Mouse (Mus musculus) midbrain, embryonic 11.5 days (tissue): ENCODE data around the gene Naa15. TPM values are rescaled to one million over a fixed set of nuclear protein-coding genes. Genes with fewer than 3 reads are reported as not detected.

ENCODE experiments used
- ATAC-seq: fragments of 200-750 bp; cut with Nextera tagmentation; 2 replicates; pipeline ENCODE4 v1.8.0; 2017; ENCODE audit warnings: moderate TSS enrichment, moderate library complexity; ENCODE audit not compliant: low FRiP score
- DNase-seq: peaks from one replicate; pipeline ENCODE4 v3.0.0; 2015; ENCODE audit warnings: low spot score; ENCODE audit errors: missing footprints
- H3K27ac ChIP-seq: fragments of 300-500 bp; sonication (generic); 2 replicates; pipeline ENCODE4 v1.5.1; 2014; ENCODE audit warnings: low read depth, low read length
- H3K27me3 ChIP-seq: fragments of 300-500 bp; sonication (generic); 2 replicates; pipeline ENCODE4 v1.6.1; 2014; ENCODE audit warnings: mild to moderate bottlenecking, low read length, moderate library complexity, mixed read lengths; ENCODE audit not compliant: control insufficient read depth, insufficient read depth
- H3K36me3 ChIP-seq: fragments of 300-500 bp; sonication (generic); 2 replicates; pipeline ENCODE4 v1.6.1; 2014; ENCODE audit warnings: mild to moderate bottlenecking, low read length, moderate library complexity, mixed read lengths; ENCODE audit not compliant: control insufficient read depth, insufficient read depth
- H3K4me1 ChIP-seq: fragments of 300-500 bp; sonication (generic); 2 replicates; pipeline ENCODE4 v1.6.1; 2014; ENCODE audit warnings: low read length; ENCODE audit not compliant: control insufficient read depth, insufficient read depth
- H3K4me2 ChIP-seq: fragments of 300-500 bp; sonication (generic); 2 replicates; pipeline ENCODE4 v1.6.1; 2014; ENCODE audit warnings: mild to moderate bottlenecking, moderate library complexity
- H3K4me3 ChIP-seq: fragments of 300-500 bp; sonication (generic); 2 replicates; pipeline ENCODE4 v1.5.1; 2014; ENCODE audit warnings: low read depth, low read length
- H3K9ac ChIP-seq: fragments of 300-500 bp; sonication (generic); 2 replicates; pipeline ENCODE4 v1.6.1; 2014; ENCODE audit warnings: low read length
- H3K9me3 ChIP-seq: fragments of 300-500 bp; sonication (generic); 2 replicates; pipeline ENCODE4 v1.6.1; 2016; ENCODE audit warnings: low read length; ENCODE audit not compliant: control insufficient read depth
- WGBS: fragments of 180-500 bp; shearing (Covaris S2); extraction: QIAGEN DNeasy Blood & Tissue Kit; methylation state at CpG from one replicate; pipeline ENCODE4 v1.1.7; 2014; 5-methylcytosine and 5-hydroxymethylcytosine counted together
- polyA plus RNA-seq: library from polyadenylated mRNA; unstranded; fragments of >200 nt; fragmentation: Nextera tagmentation; extraction: Ambion mirVana; gene quantifications from 2 replicates; pipeline ENCODE4 v1.2.1, GENCODE M21; 2014

Naa15 gene
- 54.5 and 57.0 TPM in 2 replicates for polyA plus RNA-seq

GRCm38 (mm10) chr3:51415098-51416072 lies at the start of gene Naa15:
Naa15 (plus strand) TSS chr3:51415148.
- Histone ChIP-seq H3K4me2 (peak within 1 kb of the TSS; percentile 79), H3K9me3 (no peaks in the 10 kb centered on the region), H3K9ac (peak within 1 kb of the TSS; percentile 93), H3K4me1 (peaks cover 18% of the 10 kb centered on the region), H3K36me3 (no peaks in the 10 kb centered on the region; the same call in 1 of the 2 replicates), H3K4me3 (peak within 1 kb of the TSS; percentile 76), H3K27ac (peak within 1 kb of the TSS; percentile 87), H3K27me3 (no peaks in the 10 kb centered on the region)
- ATAC-seq, result peak; percentile 94
- 4% methylated on average over 43 of the region's 43 CpGs for WGBS
- peak; percentile 99 for DNase-seq

- H3K27me3 ChIP-seq, result no peaks in the 10 kb centered on the region; the same call in 1 of the 2 replicates
- WGBS, result 15% methylated on average over 3 of the region's 3 CpGs
- ATAC-seq, result no peak
- no peaks in the 10 kb centered on the region for H3K36me3 ChIP-seq
- peaks cover 3% of the 10 kb centered on the region; the same call in 1 of the 2 replicates for H3K4me1 ChIP-seq
- peak overlapping the region; percentile 34 for H3K4me3 ChIP-seq
- peak overlapping the region; percentile 57 for H3K4me2 ChIP-seq
- no peak for DNase-seq
- no peaks in the 10 kb centered on the region for H3K9me3 ChIP-seq
- H3K27ac ChIP-seq, result no peak overlapping the region
- H3K9ac ChIP-seq, result peak overlapping the region; percentile 58; the same call in 1 of the 2 replicates
These were observed 49.4 kb upstream of the Naa15 start for GRCm38 (mm10) chr3:51365517-51365882.

GRCm38 (mm10) chr3:51366926-51367325 lies 48.0 kb upstream of the Naa15 start:
- 75% methylated on average over 4 of the region's 4 CpGs for WGBS
- Histone ChIP-seq H3K36me3 (no peaks in the 10 kb centered on the region), H3K27me3 (no peaks in the 10 kb centered on the region; the same call in 1 of the 2 replicates), H3K4me3 (no peak overlapping the region), H3K4me2 (no peak overlapping the region), H3K4me1 (peaks cover 3% of the 10 kb centered on the region; the same call in 1 of the 2 replicates), H3K9me3 (no peaks in the 10 kb centered on the region), H3K9ac (no peak overlapping the region), H3K27ac (no peak overlapping the region)
- DNase-seq (no peak), ATAC-seq (no peak)

- ATAC-seq, result no peak
- WGBS, result 90% methylated on average over 4 of the region's 4 CpGs
- H3K36me3 ChIP-seq, result no peaks in the 10 kb centered on the region
These were observed 46.9 kb upstream of the Naa15 start for GRCm38 (mm10) chr3:51368011-51368410.

GRCm38 (mm10) chr3:51371826-51372225 lies 43.1 kb upstream of the Naa15 start:
- no peaks in the 10 kb centered on the region for H3K4me1 ChIP-seq
- no peaks in the 10 kb centered on the region for H3K9me3 ChIP-seq
- no peak overlapping the region for H3K4me2 ChIP-seq
- no peak overlapping the region for H3K4me3 ChIP-seq
- no peaks in the 10 kb centered on the region for H3K36me3 ChIP-seq
- H3K27ac ChIP-seq, result no peak overlapping the region
- H3K9ac ChIP-seq, result no peak overlapping the region
- ATAC-seq (no peak), DNase-seq (no peak)
- WGBS, result 78% methylated on average over 2 of the region's 2 CpGs
- no peaks in the 10 kb centered on the region for H3K27me3 ChIP-seq

More at GRCm38 (mm10) chr3:51368011-51368410, 46.9 kb upstream of the Naa15 start:
- Histone ChIP-seq H3K4me2 (no peak overlapping the region), H3K27ac (no peak overlapping the region), H3K4me1 (peaks cover 3% of the 10 kb centered on the region; the same call in 1 of the 2 replicates), H3K27me3 (no peaks in the 10 kb centered on the region; the same call in 1 of the 2 replicates), H3K9ac (no peak overlapping the region), H3K9me3 (no peaks in the 10 kb centered on the region), H3K4me3 (no peak overlapping the region)
- DNase-seq, result no peak

- no peaks in the 10 kb centered on the region for H3K9me3 ChIP-seq
- DNase-seq, result peak; percentile 72
- no peak overlapping the region for H3K4me3 ChIP-seq
- no peaks in the 10 kb centered on the region for H3K27me3 ChIP-seq
- no peak overlapping the region for H3K4me2 ChIP-seq
- ATAC-seq, result no peak
- H3K4me1 ChIP-seq, result no peaks in the 10 kb centered on the region
- H3K9ac ChIP-seq, result no peak overlapping the region
- 81% methylated on average over 5 of the region's 5 CpGs for WGBS
- no peaks in the 10 kb centered on the region for H3K36me3 ChIP-seq
- no peak overlapping the region for H3K27ac ChIP-seq
These were observed 42.1 kb upstream of the Naa15 start for GRCm38 (mm10) chr3:51372883-51373282.

GRCm38 (mm10) chr3:51373544-51373943 lies 41.4 kb upstream of the Naa15 start:
- no peak overlapping the region for H3K4me3 ChIP-seq
- peak; percentile 23 for DNase-seq
- no peak overlapping the region for H3K4me2 ChIP-seq
- H3K27ac ChIP-seq, result no peak overlapping the region
- peaks cover 2% of the 10 kb centered on the region; the same call in 1 of the 2 replicates for H3K4me1 ChIP-seq
- 73% methylated on average over 5 of the region's 5 CpGs for WGBS
- no peak for ATAC-seq
- H3K9ac ChIP-seq, result no peak overlapping the region
- H3K36me3 ChIP-seq, result no peaks in the 10 kb centered on the region
- H3K27me3 ChIP-seq, result no peaks in the 10 kb centered on the region
- H3K9me3 ChIP-seq, result no peaks in the 10 kb centered on the region

GRCm38 (mm10) chr3:51375307-51376265 lies 39.4 kb upstream of the Naa15 start:
- DNase-seq (peak; percentile 80), ATAC-seq (no peak)
- no peaks in the 10 kb centered on the region for H3K9me3 ChIP-seq
- no peak overlapping the region for H3K9ac ChIP-seq
- no peak overlapping the region for H3K4me2 ChIP-seq
- H3K27ac ChIP-seq, result no peak overlapping the region
- H3K4me1 ChIP-seq, result peaks cover 2% of the 10 kb centered on the region; the same call in 1 of the 2 replicates
- H3K27me3 ChIP-seq, result no peaks in the 10 kb centered on the region
- no peak overlapping the region for H3K4me3 ChIP-seq
- no peaks in the 10 kb centered on the region for H3K36me3 ChIP-seq
- 85% methylated on average over 19 of the region's 19 CpGs for WGBS
